Mouse (Mus musculus) CH12.LX (cell line): ENCODE measurements at regions not wholly inside any gene's neighbourhood (a gene's known extent, or its start where the extent isn't known, plus 50 kb on each side); places are given as distances from the start of the nearest gene placed in this dataset.

ENCODE experiments used
- DNase-seq: peaks from one replicate; pipeline ENCODE4 v3.0.0-alpha.2; 2013; ENCODE audit errors: extremely low read depth
- H3K27ac ChIP-seq: 2 replicates; pipeline ENCODE4 v1.5.1; 2012; ENCODE audit warnings: low read depth, mild to moderate bottlenecking, control low read depth, moderate library complexity; ENCODE audit not compliant: insufficient read depth
- H3K27me3 ChIP-seq: replicated peaks from 2 replicates; pipeline ENCODE3; 2012; ENCODE audit warnings: inconsistent platforms
- H3K36me3 ChIP-seq, 2 experiments: replicated peaks in 1 of 2; 2 replicates each; pipeline versions ENCODE3 to v1.6.1; 2012; ENCODE audit warnings: inconsistent platforms in 1 of 2, low read length in 1 of 2, mild to moderate bottlenecking in 1 of 2, mixed read lengths in 1 of 2, moderate library complexity in 1 of 2; ENCODE audit not compliant: control insufficient read depth in 1 of 2, insufficient read depth in 1 of 2
- H3K4me1 ChIP-seq, 2 experiments: 2 replicates each; pipeline ENCODE4 v1.6.1; 2012; ENCODE audit warnings: inconsistent platforms in 1 of 2, moderate library complexity in 1 of 2; ENCODE audit not compliant: insufficient read depth in 2 of 2, control insufficient read depth in 1 of 2
- H3K4me2 ChIP-seq: 2 replicates; pipeline ENCODE4 v1.6.1; 2012; ENCODE audit warnings: low read depth, mild to moderate bottlenecking, control low read depth; ENCODE audit not compliant: poor library complexity, insufficient read depth, severe bottlenecking
- H3K4me3 ChIP-seq, 3 experiments: fragments of 150-350 bp in 1 of 3; sonication (generic) in 1 of 3; replicated peaks in 1 of 3; 2 replicates each; pipeline versions ENCODE3 to v1.5.1; 2011 to 2012; ENCODE audit warnings: low read depth in 2 of 3, low read length in 2 of 3, mild to moderate bottlenecking in 2 of 3, moderate library complexity in 2 of 3, control low read depth in 1 of 3, improper control_type of control experiment in 1 of 3, inconsistent platforms in 1 of 3, mixed read lengths in 1 of 3; ENCODE audit not compliant: poor library complexity in 1 of 3
- H3K79me2 ChIP-seq: replicated peaks from 2 replicates; pipeline ENCODE4 v1.6.1; 2012; ENCODE audit warnings: mild to moderate bottlenecking, moderate library complexity; ENCODE audit not compliant: control insufficient read depth, poor library complexity, insufficient read depth, severe bottlenecking; ENCODE audit errors: extremely low read depth
- H3K9ac ChIP-seq: 2 replicates; pipeline ENCODE4 v1.6.1; 2012; ENCODE audit warnings: low read depth, mild to moderate bottlenecking, control low read depth, moderate library complexity; ENCODE audit not compliant: insufficient read depth
- H3K9me3 ChIP-seq: replicated peaks from 2 replicates; pipeline ENCODE3; 2012; ENCODE audit warnings: low read length, inconsistent platforms, mixed read lengths
- CHD1 ChIP-seq: IDR thresholded peaks from 2 replicates; pipeline ENCODE4 v1.6.1; 2012; ENCODE audit warnings: low read depth, low read length, improper control_type of control experiment, inconsistent platforms
- CTCF ChIP-seq, 2 experiments: IDR thresholded peaks in 1 of 2; conservative IDR thresholded peaks in 1 of 2; 2 replicates each; pipeline ENCODE4 v1.5.1; 2011 to 2012; ENCODE audit warnings: low read depth in 2 of 2, low read length in 2 of 2, improper control_type of control experiment in 1 of 2, inconsistent platforms in 1 of 2, mild to moderate bottlenecking in 1 of 2, moderate library complexity in 1 of 2
- ELF1 ChIP-seq: IDR thresholded peaks from 2 replicates; pipeline ENCODE4 v1.6.1; 2014; ENCODE audit warnings: low read depth, mild to moderate bottlenecking, inconsistent platforms, low read length, improper control_type of control experiment
- EP300 ChIP-seq: IDR thresholded peaks from 2 replicates; pipeline ENCODE4 v1.6.1; 2011; ENCODE audit warnings: low read length, improper control_type of control experiment
- GABPA ChIP-seq: IDR thresholded peaks from 2 replicates; pipeline ENCODE4 v1.6.1; 2012; ENCODE audit warnings: low read depth, low read length, improper control_type of control experiment, inconsistent platforms; ENCODE audit not compliant: insufficient replicate concordance
- IRF4 ChIP-seq: IDR thresholded peaks from 2 replicates; pipeline ENCODE4 v1.6.1; 2014; ENCODE audit warnings: low read depth, mild to moderate bottlenecking, inconsistent platforms, low read length, improper control_type of control experiment
- JUN ChIP-seq: IDR thresholded peaks from 2 replicates; pipeline ENCODE4 v1.6.1; 2011; ENCODE audit warnings: low read depth, mild to moderate bottlenecking, low read length, improper control_type of control experiment, moderate library complexity; ENCODE audit not compliant: insufficient read depth
- JUND ChIP-seq: conservative IDR thresholded peaks from 2 replicates; pipeline ENCODE4 v1.6.1; 2011; ENCODE audit warnings: low read depth, low read length, improper control_type of control experiment
- MAFK ChIP-seq: IDR thresholded peaks from 2 replicates; pipeline ENCODE4 v1.6.1; 2011; ENCODE audit warnings: low read length, improper control_type of control experiment; ENCODE audit not compliant: insufficient replicate concordance
- MEF2A ChIP-seq: IDR thresholded peaks from 2 replicates; pipeline ENCODE4 v1.6.1; 2014; ENCODE audit warnings: low read depth, mild to moderate bottlenecking, inconsistent platforms, low read length, improper control_type of control experiment, borderline replicate concordance
- MXI1 ChIP-seq: IDR thresholded peaks from 2 replicates; pipeline ENCODE4 v1.6.1; 2011; ENCODE audit warnings: mild to moderate bottlenecking, low read depth, low read length, improper control_type of control experiment
- MYC ChIP-seq: IDR thresholded peaks from 2 replicates; pipeline ENCODE4 v1.6.1; 2011; ENCODE audit warnings: low read depth, mild to moderate bottlenecking, improper control_type of control experiment, low read length
- NRF1 ChIP-seq: IDR thresholded peaks from 2 replicates; pipeline ENCODE4 v1.6.1; 2014; ENCODE audit warnings: low read depth, mild to moderate bottlenecking, inconsistent platforms, low read length, improper control_type of control experiment, moderate library complexity
- POLR2A ChIP-seq: IDR thresholded peaks from 2 replicates; pipeline ENCODE4 v1.6.1; 2011; ENCODE audit warnings: low read depth, mild to moderate bottlenecking, improper control_type of control experiment, low read length
- POLR2AphosphoS2 ChIP-seq: IDR thresholded peaks from 2 replicates; pipeline ENCODE4 v1.6.1; 2011; ENCODE audit warnings: low read depth, low read length, improper control_type of control experiment
- RAD21 ChIP-seq: IDR thresholded peaks from 2 replicates; pipeline ENCODE4 v1.6.1; 2011; ENCODE audit warnings: low read depth, mild to moderate bottlenecking, low read length, improper control_type of control experiment, moderate library complexity
- RCOR1 ChIP-seq: conservative IDR thresholded peaks from 2 replicates; pipeline ENCODE4 v1.6.1; 2012; ENCODE audit warnings: low read depth, mild to moderate bottlenecking, inconsistent platforms, low read length, improper control_type of control experiment
- SIN3A ChIP-seq: IDR thresholded peaks from 2 replicates; pipeline ENCODE4 v1.6.1; 2012; ENCODE audit warnings: low read length, improper control_type of control experiment, inconsistent platforms
- SMC3 ChIP-seq: IDR thresholded peaks from 2 replicates; pipeline ENCODE4 v1.6.1; 2011; ENCODE audit warnings: low read depth, low read length, improper control_type of control experiment
- TBP ChIP-seq: conservative IDR thresholded peaks from 2 replicates; pipeline ENCODE4 v1.6.1; 2011; ENCODE audit warnings: low read depth, low read length, improper control_type of control experiment
- TCF12 ChIP-seq: IDR thresholded peaks from 2 replicates; pipeline ENCODE4 v1.6.1; 2014; ENCODE audit warnings: low read depth, mild to moderate bottlenecking, inconsistent platforms, low read length, improper control_type of control experiment
- UBTF ChIP-seq: IDR thresholded peaks from 2 replicates; pipeline ENCODE4 v1.6.1; 2012; ENCODE audit warnings: low read depth, mild to moderate bottlenecking, inconsistent platforms, low read length, improper control_type of control experiment, moderate library complexity
- USF1 ChIP-seq: IDR thresholded peaks from 2 replicates; pipeline ENCODE4 v1.6.1; 2014; ENCODE audit warnings: low read depth, mild to moderate bottlenecking, inconsistent platforms, low read length, improper control_type of control experiment
- USF2 ChIP-seq: conservative IDR thresholded peaks from 2 replicates; pipeline ENCODE4 v1.6.1; 2011; ENCODE audit warnings: low read depth, low read length, improper control_type of control experiment
- ZC3H11A ChIP-seq: IDR thresholded peaks from 2 replicates; pipeline ENCODE4 v1.6.1; 2012; ENCODE audit warnings: low read depth, mild to moderate bottlenecking, inconsistent platforms, low read length, improper control_type of control experiment
- ZKSCAN1 ChIP-seq: IDR thresholded peaks from 2 replicates; pipeline ENCODE4 v1.6.1; 2012; ENCODE audit warnings: low read depth, inconsistent platforms, low read length, improper control_type of control experiment, borderline replicate concordance
- ZMIZ1 ChIP-seq: IDR thresholded peaks from 2 replicates; pipeline ENCODE4 v1.6.1; 2012; ENCODE audit warnings: low read depth, mild to moderate bottlenecking, inconsistent platforms, low read length, improper control_type of control experiment
- dilution Hi-C: fragments of 300-500 bp; cut with MboI; formaldehyde crosslinking; loops from 2 replicates; pipeline ENCODE4 v1.14.3; 2020; ENCODE audit warnings: low sequenced_read_pairs; ENCODE audit not compliant: extremely low pct_unique_long_range_greater_than_20kb, extremely low pct_ligation_motif_present
- in situ Hi-C: fragments of 300-500 bp; cut with MboI; formaldehyde crosslinking; loops from 3 replicates; pipeline ENCODE4 v1.14.3; 2019; ENCODE audit warnings: low sequenced_read_pairs, low pct_ligation_motif_present, low pct_unique_long_range_greater_than_20kb, mixed read lengths

DNA sequence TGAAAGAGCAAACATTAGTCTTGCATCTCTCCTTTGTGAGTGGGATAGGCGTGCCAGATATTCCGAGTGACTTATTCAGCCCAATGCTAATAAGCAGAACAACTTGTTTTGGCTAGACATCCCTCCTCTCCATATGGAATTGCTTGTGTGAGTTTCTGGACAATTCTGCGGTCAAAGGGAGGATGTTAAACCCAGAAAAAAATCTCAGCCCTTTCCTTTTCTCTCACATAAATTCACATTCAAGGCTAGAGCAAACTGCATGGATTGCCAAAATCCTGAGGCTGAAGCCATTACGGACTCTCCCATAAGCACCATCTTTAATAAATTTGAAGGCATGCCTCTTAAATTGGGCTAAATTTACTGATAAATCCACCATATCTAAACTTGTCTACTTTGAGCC lies 351.5 kb upstream of the BC052040 start:
- H3K27ac ChIP-seq, result no peak overlapping the region
- no peaks in the 10 kb centered on the region for H3K9me3 ChIP-seq
- in situ Hi-C loops, result no loop called here
- no peak overlapping the region for H3K4me2 ChIP-seq
- DNase-seq, result no peak
- no peak overlapping the region for H3K4me3 ChIP-seq
- H3K79me2 ChIP-seq, result no peaks in the 10 kb centered on the region
- dilution Hi-C loops, result no loop called here
- no peak for TF ChIP-seq USF2
- no peak for TF ChIP-seq USF1
- TF ChIP-seq TCF12, result no peak
- TF ChIP-seq GABPA, result no peak
- no peak for TF ChIP-seq JUN
- TF ChIP-seq ZMIZ1, result no peak
- no peak for TF ChIP-seq RCOR1
- TF ChIP-seq ELF1, result no peak
- no peak for TF ChIP-seq MEF2A
- no peak for TF ChIP-seq JUND
- TF ChIP-seq RAD21, result no peak
- TF ChIP-seq CTCF (conservative IDR thresholded peaks at IDR 0.05 in 1 of 2, IDR thresholded peaks at IDR 0.05 in 1 of 2; ENCODE audit: low read depth in 2 of 2, low read length in 2 of 2), result no peak
- no peak for TF ChIP-seq TBP
- no peak for TF ChIP-seq CHD1
- TF ChIP-seq POLR2A, result no peak
- TF ChIP-seq SMC3, result no peak
- no peak for TF ChIP-seq IRF4
- TF ChIP-seq MXI1, result no peak
- H3K27me3 ChIP-seq, result no peaks in the 10 kb centered on the region
- no peaks in the 10 kb centered on the region for H3K4me1 ChIP-seq
- H3K9ac ChIP-seq, result no peak overlapping the region
- H3K36me3 ChIP-seq, result no peaks in the 10 kb centered on the region

- Histone ChIP-seq H3K9ac (no peak overlapping the region), H3K27me3 (no peaks in the 10 kb centered on the region), H3K4me2 (no peak overlapping the region), H3K9me3 (no peaks in the 10 kb centered on the region), H3K27ac (no peak overlapping the region), H3K4me1 (no peaks in the 10 kb centered on the region), H3K36me3 (no peaks in the 10 kb centered on the region), H3K4me3 (no peak overlapping the region), H3K79me2 (no peaks in the 10 kb centered on the region)
- TF ChIP-seq MXI1, result no peak
- no peak for TF ChIP-seq UBTF
- TF ChIP-seq POLR2AphosphoS2, result no peak
- no peak for TF ChIP-seq MYC
- TF ChIP-seq USF2, result no peak
- no peak for TF ChIP-seq NRF1
- no peak for TF ChIP-seq MEF2A
- no peak for TF ChIP-seq ZC3H11A
- TF ChIP-seq JUND, result no peak
- TF ChIP-seq ZKSCAN1, result no peak
- TF ChIP-seq MAFK, result no peak
- no peak for TF ChIP-seq CHD1
- no peak for TF ChIP-seq EP300
- no peak for TF ChIP-seq RCOR1
- no peak for TF ChIP-seq SIN3A
- DNase-seq, result no peak
- in situ Hi-C loops (no loop called here), dilution Hi-C loops (no loop called here)
These were observed 333.8 kb upstream of the BC052040 start for GRCm38 (mm10) chr2:115247673-115248072.
